Mouse (Mus musculus): ENCODE measurements around the gene Muc13.

DNA sequence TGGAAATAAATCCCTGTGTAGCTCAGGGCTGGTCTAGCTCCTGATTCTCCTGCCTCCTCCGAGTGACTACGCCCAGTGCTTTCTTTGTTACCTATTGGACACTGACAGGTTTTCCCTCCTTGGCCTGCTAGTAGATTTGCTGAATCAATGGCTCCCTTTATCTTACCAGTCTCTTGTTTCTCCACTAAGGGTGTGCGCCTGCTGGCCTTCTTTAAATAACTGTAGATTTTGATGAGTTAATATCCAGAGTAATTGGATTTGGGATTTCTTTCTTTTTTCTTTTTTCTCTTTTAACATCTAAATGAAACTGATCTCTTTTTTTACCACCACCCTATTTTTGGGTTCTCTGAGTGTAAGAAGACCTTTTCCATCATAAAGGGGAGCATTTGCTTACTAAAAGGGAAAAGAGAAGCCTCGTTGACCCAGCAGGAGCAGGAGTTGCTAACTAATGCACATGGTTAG lies 50.3 kb downstream of the Muc13 start:
- TF ChIP-seq CTCF (IDR thresholded peaks at IDR 0.05; ENCODE audit: low read depth) = no peak
- no peak for TF ChIP-seq EP300 (IDR thresholded peaks at IDR 0.05; ENCODE audit: low read depth)
